Mouse (Mus musculus) CD8-positive naive resting alpha-beta T cell, adult 2 months (primary cell): ENCODE measurements around the gene Cnn2.

Source experiments
- DNase-seq, 2 experiments: peaks; one replicate each; pipeline ENCODE4 v3.0.0; 2022; ENCODE audit warnings: low read depth in 2 of 2, low spot score in 2 of 2

Gene Cnn2

DNA sequence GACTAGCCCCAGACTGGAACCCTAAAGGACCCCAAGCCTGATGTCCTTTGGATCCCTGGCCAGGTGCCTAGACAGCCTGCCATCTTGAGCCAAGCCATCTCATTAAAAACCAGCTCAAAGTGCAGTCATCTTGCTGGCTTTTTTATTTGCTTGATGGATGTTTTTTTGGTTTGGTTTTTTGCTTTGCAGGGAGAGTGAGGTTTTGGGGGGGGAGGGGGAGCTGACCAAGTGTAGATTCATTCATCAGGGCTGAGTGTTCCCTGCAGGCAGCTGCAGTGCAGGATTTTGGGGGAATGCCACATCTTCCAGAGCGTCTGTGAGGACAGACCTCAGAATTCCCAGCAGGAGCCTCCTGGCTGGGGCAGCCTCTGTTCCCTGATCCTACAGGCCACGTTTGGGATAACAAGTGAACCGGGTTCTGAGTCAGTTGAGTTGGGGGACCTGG lies 19.2 kb upstream of the Cnn2 start:
- no peak for DNase-seq

DNA sequence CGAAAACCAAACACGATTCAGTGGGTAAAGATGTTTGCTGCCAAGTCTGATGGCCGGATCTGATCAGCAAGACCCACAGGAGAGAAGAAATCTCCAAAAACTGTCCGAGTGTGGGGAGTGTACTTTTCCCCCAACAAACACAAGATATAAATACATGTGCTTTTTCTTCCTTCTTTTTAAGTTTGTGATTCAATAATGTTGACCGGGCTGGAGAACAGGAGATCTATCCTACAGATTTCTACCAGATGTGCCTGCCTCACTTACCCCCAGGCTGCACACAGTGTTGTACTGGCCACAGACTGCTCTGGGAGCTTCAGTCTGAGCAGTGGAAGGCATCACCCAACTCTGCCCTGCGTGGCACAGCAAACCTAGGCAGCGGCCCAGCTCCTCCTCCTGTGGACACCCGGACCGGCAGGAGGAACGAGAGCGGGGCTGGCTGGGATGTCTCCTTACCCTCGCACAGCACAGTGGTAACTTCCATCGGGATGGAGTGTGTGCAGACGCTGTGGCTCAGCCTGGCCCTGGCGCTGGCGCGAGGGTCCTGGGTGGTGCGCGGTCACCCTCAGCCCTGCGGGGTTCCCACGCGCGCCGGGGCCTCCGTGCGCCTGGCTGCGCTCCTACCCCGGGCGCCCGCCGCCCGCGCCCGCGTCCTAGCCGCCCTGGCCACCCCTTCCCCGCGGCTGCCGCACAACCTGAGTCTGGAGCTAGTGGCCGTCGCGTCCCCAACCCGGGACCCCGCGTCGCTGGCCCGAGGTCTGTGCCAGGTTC lies 17.8 kb upstream of the Cnn2 start, which contains the start of gene Grin3b:
Gene Grin3b, plus strand, starts transcription at position 301 of the 768 bp plus-strand sequence.
- no peak for DNase-seq

DNA sequence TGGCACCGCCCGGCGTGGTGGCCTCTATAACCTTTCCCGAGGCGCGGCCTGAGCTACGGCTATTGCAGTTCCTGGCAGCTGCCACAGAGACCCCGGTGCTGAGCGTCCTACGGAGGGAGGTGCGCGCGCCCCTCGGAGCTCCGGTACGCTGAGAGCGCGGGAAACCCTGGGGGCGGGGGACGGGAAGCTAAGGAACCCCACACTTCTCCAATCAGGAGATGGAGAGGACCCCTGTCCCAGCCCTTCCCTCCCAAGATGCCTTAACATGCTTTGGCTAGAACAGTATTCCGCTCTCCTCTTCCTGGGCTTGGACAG lies 17.2 kb upstream of the Cnn2 start:
- DNase-seq, result no peak

DNA sequence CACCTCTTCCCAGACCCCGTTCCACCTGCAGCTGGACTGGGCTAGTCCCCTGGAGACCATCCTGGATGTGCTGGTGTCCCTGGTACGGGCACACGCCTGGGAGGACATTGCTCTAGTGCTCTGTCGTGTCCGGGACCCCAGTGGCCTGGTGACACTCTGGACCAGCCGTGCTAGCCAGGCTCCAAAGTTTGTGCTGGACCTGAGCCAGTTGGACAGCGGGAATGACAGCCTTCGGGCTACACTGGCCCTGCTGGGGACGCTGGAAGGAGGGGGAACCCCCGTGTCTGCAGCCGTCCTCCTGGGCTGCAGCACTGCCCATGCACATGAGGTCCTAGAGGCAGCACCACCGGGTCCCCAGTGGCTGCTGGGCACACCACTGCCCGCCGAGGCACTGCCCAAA lies 15.6 kb upstream of the Cnn2 start:
- DNase-seq, result no peak

- no peak for DNase-seq
Measured at GRCm38 (mm10) chr10:79974087-79974486, 14.3 kb upstream of the Cnn2 start.

GRCm38 (mm10) chr10:79974668-79975067 lies 13.7 kb upstream of the Cnn2 start:
- no peak for DNase-seq

GRCm38 (mm10) chr10:79976071-79976721 lies 12.2 kb upstream of the Cnn2 start:
- no peak for DNase-seq

DNA sequence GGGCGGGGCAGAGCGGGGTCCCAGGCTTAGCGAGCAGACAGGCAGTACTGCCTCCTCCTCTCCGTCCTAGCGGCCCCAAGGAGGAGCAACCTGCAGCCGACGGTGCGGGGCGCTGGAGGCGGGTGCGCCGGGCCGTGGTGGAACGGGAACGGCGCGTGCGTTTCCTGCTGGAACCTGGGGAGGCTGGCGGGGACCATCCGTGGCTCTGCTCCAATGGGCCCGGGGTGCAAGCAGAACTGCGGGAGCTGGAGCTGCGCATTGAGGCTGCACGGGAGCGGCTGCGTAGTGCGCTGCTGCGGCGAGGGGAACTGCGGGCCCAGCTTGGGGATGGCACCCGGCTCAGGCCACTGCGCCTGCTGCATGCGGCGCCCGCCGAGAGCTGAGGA lies 11.7 kb upstream of the Cnn2 start:
- DNase-seq, result no peak

- no peak for DNase-seq
Measured at GRCm38 (mm10) chr10:79977324-79977723, 11.1 kb upstream of the Cnn2 start.

DNA sequence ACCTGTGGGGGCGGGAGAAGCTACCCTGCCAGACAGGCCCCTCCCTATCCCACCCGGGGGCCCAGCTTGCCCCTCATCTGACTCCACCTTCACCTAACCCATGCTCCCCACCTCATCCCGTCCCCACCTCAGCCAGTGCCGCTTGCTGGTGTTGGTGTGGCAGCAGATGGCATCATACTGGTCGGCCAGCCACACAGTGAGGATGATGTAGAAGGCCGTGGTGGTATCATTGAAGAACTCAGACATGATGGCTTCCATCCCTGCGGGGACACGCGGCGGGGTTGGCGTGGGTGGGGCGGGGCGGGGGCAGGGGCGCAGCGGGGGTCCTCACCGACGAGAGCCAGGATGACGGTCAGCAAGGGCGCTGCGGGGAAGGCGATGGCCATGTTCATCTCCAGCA lies 10.3 kb upstream of the Cnn2 start:
- DNase-seq, result no peak

- DNase-seq, result no peak
Measured at GRCm38 (mm10) chr10:79979401-79980155, 8.8 kb upstream of the Cnn2 start.

DNA sequence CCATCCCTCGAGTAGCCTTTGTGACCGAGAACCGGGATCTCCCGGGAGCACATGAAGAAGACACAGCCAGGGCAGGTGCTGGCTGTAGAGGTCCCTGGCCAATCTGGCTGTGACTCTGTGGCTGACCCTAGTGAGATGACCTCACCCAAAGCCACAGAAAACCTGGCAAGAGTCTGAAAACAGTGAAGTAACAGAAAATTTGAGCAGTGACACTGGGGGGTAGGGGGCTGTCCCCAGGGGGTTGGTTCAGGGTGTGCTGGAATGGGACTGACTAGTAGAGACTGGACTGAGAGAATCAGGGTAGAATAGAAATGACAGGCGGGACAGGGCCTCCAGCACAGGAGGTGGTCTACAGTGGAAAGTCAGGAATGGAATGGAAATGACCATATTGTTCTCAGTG lies 5.2 kb upstream of the Cnn2 start:
- DNase-seq, result no peak

- peak; percentile 60 to 67 for DNase-seq
Measured at GRCm38 (mm10) chr10:79983670-79984069, 4.7 kb upstream of the Cnn2 start.

GRCm38 (mm10) chr10:79984195-79984816 lies 4.1 kb upstream of the Cnn2 start, which contains the start of gene Tmem259:
TSS of gene Tmem259 (minus strand) at chr10:79984330.
- peak; percentile 71 to 80 for DNase-seq

- peak; percentile 91 to 94 for DNase-seq
Measured at GRCm38 (mm10) chr10:79984871-79985270, 3.5 kb upstream of the Cnn2 start.

GRCm38 (mm10) chr10:79985334-79986231 lies 2.8 kb upstream of the Cnn2 start:
- peak; percentile 45 to 58 for DNase-seq

DNA sequence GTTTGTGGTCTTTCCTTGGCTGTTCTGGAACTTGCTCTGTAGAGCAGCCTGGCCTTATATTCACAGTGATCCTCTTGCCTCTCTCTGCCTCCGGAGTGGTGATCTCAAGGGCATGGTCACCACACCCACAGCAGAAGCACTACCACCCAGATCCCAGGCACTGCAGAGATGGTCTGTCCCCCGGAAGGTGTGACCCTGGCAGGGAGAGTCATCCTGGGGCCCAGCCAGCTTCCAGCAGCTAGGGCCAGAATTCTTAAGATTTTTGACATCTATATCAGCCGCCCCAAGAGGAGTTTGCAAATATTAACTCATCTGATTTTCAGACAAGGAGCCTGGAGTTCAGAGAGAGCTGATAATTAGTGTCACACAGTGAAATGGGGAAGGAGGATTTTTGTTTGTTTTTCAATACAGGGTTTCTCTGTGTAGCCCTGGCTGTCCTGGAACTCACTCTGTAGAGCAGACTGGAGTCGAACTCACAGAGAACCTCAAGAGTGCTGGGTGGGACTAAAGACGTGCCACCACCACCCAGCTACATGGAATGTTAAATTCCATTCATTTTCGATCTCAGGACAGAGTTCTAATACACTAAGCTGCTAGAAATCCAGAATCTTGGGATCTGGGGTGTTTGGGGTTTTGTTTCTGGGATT lies 2.0 kb upstream of the Cnn2 start:
- DNase-seq, result peak in 1 of 2 experiments; percentile 9

DNA sequence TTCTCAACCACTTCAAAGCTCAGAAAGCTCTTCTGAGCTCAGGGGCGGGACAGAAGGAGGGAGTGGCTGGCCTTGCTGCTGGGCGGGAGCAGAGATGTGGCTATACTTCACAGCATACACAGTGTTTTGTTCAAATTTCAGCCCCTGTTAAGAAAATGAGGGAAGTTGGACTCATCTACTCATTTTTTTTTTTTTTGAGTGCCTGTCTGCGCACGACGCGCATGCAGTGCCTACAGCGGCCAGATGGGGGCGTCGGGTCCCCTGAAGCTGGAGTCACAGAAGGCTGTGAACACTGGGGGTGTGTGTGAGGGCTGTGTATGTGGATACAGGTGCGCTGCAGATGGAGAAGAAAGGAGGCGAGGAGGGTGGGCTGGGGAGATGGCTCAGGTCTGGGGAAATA lies 1.4 kb upstream of the Cnn2 start:
- DNase-seq, result peak; percentile 90 to 95

DNA sequence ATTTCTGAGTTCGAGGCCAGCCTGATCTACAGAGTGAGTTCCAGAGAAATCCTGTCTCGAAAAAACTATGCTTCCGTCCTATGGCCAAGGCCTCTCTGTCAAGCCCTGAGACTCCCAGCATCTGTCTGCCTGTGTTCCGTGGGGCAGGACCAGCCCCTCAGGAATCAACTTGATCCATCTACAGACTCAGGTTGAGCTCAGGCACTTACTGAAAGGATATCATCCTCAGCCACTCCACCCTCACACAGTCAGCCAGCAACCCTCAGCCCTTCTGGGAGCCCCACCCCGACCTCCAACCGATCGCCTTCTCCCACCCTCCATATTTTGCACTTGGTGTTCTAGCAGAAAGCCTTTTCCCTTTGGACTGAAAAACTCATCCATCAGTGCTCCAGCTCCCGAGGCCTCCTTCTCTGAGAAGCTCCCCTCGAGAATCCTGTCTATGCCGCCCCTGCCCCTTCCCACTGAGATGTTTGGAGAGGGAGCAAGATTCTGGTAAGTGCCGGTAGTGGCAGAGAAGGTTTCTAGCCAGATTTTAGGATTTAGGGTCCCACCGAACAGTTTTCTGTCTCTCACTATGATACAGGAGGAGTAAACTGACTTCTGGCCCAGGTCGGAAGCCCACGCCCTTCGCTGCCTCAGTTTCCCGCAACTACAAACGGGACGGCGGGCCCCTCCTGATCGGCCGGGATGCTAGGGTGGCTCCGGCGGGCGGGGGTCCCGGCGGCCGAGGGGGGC lies 446 bp upstream of the Cnn2 start:
- no peak for DNase-seq
